Mouse (Mus musculus): ENCODE measurements around the gene Olfr55. TPM values are rescaled to one million over a fixed set of nuclear protein-coding genes. Genes with fewer than 3 reads are reported as not detected.
"Not testable (repeated sequence)": the region's sequence is repeated elsewhere in the genome, so short reads cannot be mapped to it uniquely, and the experiment has no call there.

Gene Olfr55
- not detected for total RNA-seq (2021)

DNA sequence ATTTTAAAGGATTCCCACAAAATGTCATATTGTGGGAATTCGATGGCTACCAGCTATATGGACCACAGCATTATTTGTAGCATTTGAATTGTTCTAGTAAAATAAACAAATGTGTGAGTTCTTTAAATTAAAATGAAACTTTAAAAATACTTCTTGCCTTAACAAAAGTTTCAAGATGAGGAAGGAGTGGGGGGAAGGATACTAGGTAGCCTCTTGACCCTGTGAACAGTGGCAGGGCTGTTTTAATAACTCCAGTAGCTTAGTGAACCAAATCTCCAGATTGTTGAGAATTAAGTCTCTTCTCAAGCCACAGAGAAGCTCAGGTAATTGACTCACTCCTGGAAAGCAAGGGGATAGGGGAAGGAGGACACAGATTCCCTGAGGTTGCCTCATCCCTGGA, at the start of gene Olfr55:
Gene Olfr55, plus strand, starts transcription at position 301 of the 400 bp plus-strand sequence.
- intact Hi-C loops (cut with DNase I); DNase-seq (ENCODE audit: low spot score in 2 of 2): not testable (repeated sequence)

GRCm38 (mm10) chr17:33124546-33124945, 43.7 kb upstream of the Olfr55 start:
- DNase-seq (ENCODE audit: low spot score in 2 of 2) = no peak
- intact Hi-C loops (cut with DNase I) = no loop called here

GRCm38 (mm10) chr17:33126257-33126656, 42.0 kb upstream of the Olfr55 start:
- intact Hi-C loops (cut with DNase I) = no loop called here
- no peak for DNase-seq (ENCODE audit: low spot score in 2 of 2)

GRCm38 (mm10) chr17:33139261-33139820, 28.9 kb upstream of the Olfr55 start, which contains the start of gene Morc2b:
Morc2b (minus strand) TSS chr17:33139683.
- intact Hi-C loops (cut with DNase I) = no loop called here
- no peak for DNase-seq (ENCODE audit: low spot score in 2 of 2)

- intact Hi-C loops (cut with DNase I); DNase-seq (ENCODE audit: low spot score in 2 of 2): not testable (repeated sequence)
Measured at GRCm38 (mm10) chr17:33191002-33191401, 22.8 kb downstream of the Olfr55 start, which contains the start of gene Olfr239. Olfr239 (plus strand) TSS chr17:33191302.

- DNase-seq (ENCODE audit: low spot score in 2 of 2) = no peak
- intact Hi-C loops (cut with DNase I) = no loop called here
Measured at GRCm38 (mm10) chr17:33221590-33221989, 53.3 kb downstream of the Olfr55 start, which contains the start of gene Olfr1564. Olfr1564 (minus strand) TSS chr17:33221690.

Other genes starting within 250 kb of the Olfr55 start
- gene Cyp4f13, start 221.0 kb upstream of the Olfr55 start, total RNA-seq (2021) = 10 to 100 TPM; 17.2 to 21.7 TPM
- gene Zfp472, start 202.6 kb upstream of the Olfr55 start, total RNA-seq (2021) = 1 to 10 TPM; 4.1 to 4.6 TPM
- 10 to 100 TPM; 13.6 to 18.2 TPM for gene Zfp952, start 175.3 kb upstream of the Olfr55 start, total RNA-seq (2021)
- 10 to 100 TPM; 18.3 to 19.6 TPM for gene Zfp763, start 135.0 kb upstream of the Olfr55 start, total RNA-seq (2021)
- not detected for gene 4921501E09Rik, start 100.4 kb upstream of the Olfr55 start, total RNA-seq (2021)
- gene Zfp563, start 79.1 kb upstream of the Olfr55 start, total RNA-seq (2021) = 10 to 100 TPM; 15.4 to 19.9 TPM
- 1 to 10 TPM; 2.0 to 4.9 TPM for gene Morc2b, start 28.8 kb upstream of the Olfr55 start, total RNA-seq (2021)
- gene Olfr239, start 22.9 kb downstream of the Olfr55 start, total RNA-seq (2021) = not detected
- gene Olfr1564, start 53.2 kb downstream of the Olfr55 start, total RNA-seq (2021) = 1 to 10 TPM; 1.1 to 2.3 TPM
- gene Zfp955a, start 86.7 kb downstream of the Olfr55 start, total RNA-seq (2021) = 10 to 100 TPM; 13.0 to 13.5 TPM
- gene Olfr63, start 96.2 kb downstream of the Olfr55 start, total RNA-seq (2021) = not detected
- 10 to 100 TPM; 30.8 to 31.4 TPM for gene Zfp955b, start 121.1 kb downstream of the Olfr55 start, total RNA-seq (2021)
- gene Zfp81, start 190.4 kb downstream of the Olfr55 start, total RNA-seq (2021) = 10 to 100 TPM; 17.1 to 19.3 TPM
- 10 to 100 TPM; 10.8 to 12.2 TPM for gene Zfp101, start 226.2 kb downstream of the Olfr55 start, total RNA-seq (2021)

All from left cerebral cortex, postnatal 36 days (tissue).